Mouse (Mus musculus) limb, embryonic 11.5 days (tissue): Measurements from ENCODE around the gene Igfn1. TPM values are rescaled to one million over a fixed set of nuclear protein-coding genes. Genes with fewer than 3 reads are reported as not detected.

Source experiments
- ATAC-seq: fragments of 200-750 bp; cut with Nextera tagmentation; 2 replicates; pipeline ENCODE4 v1.8.0; 2017; ENCODE audit warnings: low read depth; ENCODE audit not compliant: insufficient number of reproducible peaks, low FRiP score, low TSS enrichment
- DNase-seq: peaks from one replicate; pipeline ENCODE4 v3.0.0-alpha.2; 2015; ENCODE audit warnings: low spot score
- H3K27ac ChIP-seq: fragments of 300-500 bp; sonication (generic); replicated peaks from 2 replicates; pipeline ENCODE4 v1.5.1; 2014; ENCODE audit warnings: low read depth, mild to moderate bottlenecking, low read length
- H3K27me3 ChIP-seq: fragments of 300-500 bp; sonication (generic); 2 replicates; pipeline ENCODE4 v1.6.1; 2014; ENCODE audit warnings: mild to moderate bottlenecking, low read length, mixed read lengths; ENCODE audit not compliant: control insufficient read depth, insufficient read depth
- H3K36me3 ChIP-seq: fragments of 300-500 bp; sonication (generic); 2 replicates; pipeline ENCODE4 v1.6.1; 2014; ENCODE audit warnings: mild to moderate bottlenecking, low read length, moderate library complexity, mixed read lengths; ENCODE audit not compliant: control insufficient read depth, insufficient read depth
- H3K4me1 ChIP-seq: fragments of 300-500 bp; sonication (generic); 2 replicates; pipeline ENCODE4 v1.6.1; 2014; ENCODE audit warnings: low read length, mixed read lengths; ENCODE audit not compliant: control insufficient read depth, insufficient read depth
- H3K4me2 ChIP-seq: fragments of 300-500 bp; sonication (generic); 2 replicates; pipeline ENCODE4 v1.6.1; 2014; ENCODE audit warnings: low read depth, mild to moderate bottlenecking, moderate library complexity; ENCODE audit not compliant: severe bottlenecking
- H3K4me3 ChIP-seq: fragments of 300-500 bp; sonication (generic); 2 replicates; pipeline ENCODE4 v1.5.1; 2014; ENCODE audit warnings: low read depth, low read length
- H3K9ac ChIP-seq: fragments of 300-500 bp; sonication (generic); 2 replicates; pipeline ENCODE4 v1.6.1; 2014; ENCODE audit warnings: mild to moderate bottlenecking, low read length
- H3K9me3 ChIP-seq: fragments of 300-500 bp; sonication (generic); 2 replicates; pipeline ENCODE4 v1.6.1; 2016; ENCODE audit warnings: low read length; ENCODE audit not compliant: control insufficient read depth
- WGBS: fragments of 180-500 bp; shearing (Covaris S2); extraction: QIAGEN DNeasy Blood & Tissue Kit; methylation state at CpG from one replicate; pipeline ENCODE4 v1.1.7; 2014; 5-methylcytosine and 5-hydroxymethylcytosine counted together
- polyA plus RNA-seq: library from polyadenylated mRNA; unstranded; fragments of >200 nt; fragmentation: Nextera tagmentation; extraction: Ambion mirVana; gene quantifications from 2 replicates; pipeline ENCODE4 v1.2.1, GENCODE M21; 2014

Gene Igfn1
- polyA plus RNA-seq, 1 experiment from 2014 or later = 0.13 TPM

DNA sequence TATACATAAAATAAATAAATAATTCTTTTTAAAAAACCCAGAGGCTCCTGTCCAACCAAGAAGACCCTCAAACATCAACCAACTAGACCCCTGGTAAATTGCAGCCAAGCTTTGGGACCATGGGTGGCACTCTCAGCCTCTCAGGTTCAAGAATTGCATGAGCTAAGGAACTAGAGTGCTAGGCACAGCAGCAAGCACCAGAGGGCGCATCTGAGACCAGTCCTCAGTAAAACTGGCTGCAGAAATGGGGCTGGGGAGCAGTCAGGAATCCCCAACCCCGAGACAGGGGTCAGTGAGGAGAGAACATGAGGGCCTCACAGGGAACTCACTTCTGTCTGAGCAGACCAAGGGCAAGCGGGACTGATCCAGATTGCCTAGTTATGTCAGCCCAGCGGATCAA, 39.6 kb upstream of the Igfn1 start:
- DNase-seq = peak; percentile 77
- H3K9me3 ChIP-seq = no peaks in the 10 kb centered on the region
- WGBS = 17% methylated on average over 4 of the region's 4 CpGs
- H3K4me2 ChIP-seq = no peak overlapping the region
- H3K4me1 ChIP-seq = peaks cover 10% of the 10 kb centered on the region; the same call in 1 of the 2 replicates
- H3K27me3 ChIP-seq = peaks cover 18% of the 10 kb centered on the region
- no peak for ATAC-seq
- no peaks in the 10 kb centered on the region for H3K36me3 ChIP-seq
- H3K4me3 ChIP-seq = no peak overlapping the region
- no peak overlapping the region for H3K27ac ChIP-seq
- no peak overlapping the region for H3K9ac ChIP-seq

DNA sequence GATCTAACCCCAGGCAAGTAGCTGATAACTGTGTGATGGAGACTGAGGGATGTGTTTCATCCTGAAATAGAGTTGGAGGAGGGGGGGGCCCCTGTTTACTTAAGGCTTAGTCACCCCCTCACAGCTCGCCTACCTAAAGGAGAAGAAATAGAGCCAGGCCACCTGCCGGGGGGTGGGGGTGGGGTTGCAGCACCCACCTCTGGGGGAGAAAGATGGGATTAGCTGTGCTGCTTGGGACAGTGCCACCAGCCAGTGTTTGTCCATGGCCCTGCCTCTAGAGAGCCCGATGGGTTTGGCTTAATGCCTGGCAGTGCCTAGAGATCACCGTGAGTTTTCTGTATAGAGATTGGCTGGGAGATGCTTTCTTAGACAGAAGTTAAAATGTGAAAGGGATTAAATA, 34.7 kb upstream of the Igfn1 start:
- DNase-seq (no peak), ATAC-seq (no peak)
- Histone ChIP-seq H3K4me1 (0 out of 2 replicates have a peak, but pooled peaks cover 12% of the 10 kb centered on the region), H3K36me3 (peaks cover 1% of the 10 kb centered on the region; the same call in 1 of the 2 replicates), H3K27ac (no peak overlapping the region), H3K9me3 (no peaks in the 10 kb centered on the region), H3K4me2 (peak overlapping the region; percentile 10; the same call in 1 of the 2 replicates), H3K9ac (no peak overlapping the region), H3K4me3 (no peak overlapping the region), H3K27me3 (0 out of 2 replicates have a peak, but pooled peaks cover 4% of the 10 kb centered on the region)
- 39% methylated on average over 4 of the region's 4 CpGs for WGBS

DNA sequence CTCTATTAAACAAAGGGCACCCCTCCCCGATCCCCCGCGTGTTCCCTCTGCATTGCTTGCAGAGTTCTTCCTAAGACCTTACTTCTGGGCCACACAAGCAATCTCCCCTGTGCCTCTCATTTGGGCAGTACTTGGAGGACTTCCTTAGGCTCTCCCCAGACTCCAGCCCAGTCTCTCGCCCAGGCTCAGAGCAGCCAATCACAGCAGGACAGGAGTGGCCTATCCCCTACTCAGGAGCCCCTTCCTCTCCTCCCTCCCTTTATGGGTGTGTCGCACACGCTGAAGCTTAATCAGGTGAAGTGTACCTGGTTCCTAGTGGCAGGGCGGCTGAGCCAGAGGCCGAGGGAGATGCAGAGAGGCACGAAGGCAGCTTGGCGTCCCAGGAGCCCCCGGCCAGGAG, 34.3 kb upstream of the Igfn1 start:
- DNase-seq (peak; percentile 36), ATAC-seq (no peak; the same call in 1 of the 2 replicates)
- no peaks in the 10 kb centered on the region for H3K9me3 ChIP-seq
- H3K4me1 ChIP-seq = 0 out of 2 replicates have a peak, but pooled peaks cover 12% of the 10 kb centered on the region
- no peak overlapping the region for H3K9ac ChIP-seq
- H3K27ac ChIP-seq = no peak overlapping the region
- 10% methylated on average over 11 of the region's 11 CpGs for WGBS
- H3K4me3 ChIP-seq = no peak overlapping the region
- H3K4me2 ChIP-seq = peak overlapping the region; percentile 10; the same call in 1 of the 2 replicates
- H3K27me3 ChIP-seq = 0 out of 2 replicates have a peak, but pooled peaks cover 4% of the 10 kb centered on the region
- peaks cover 2% of the 10 kb centered on the region; the same call in 1 of the 2 replicates for H3K36me3 ChIP-seq

DNA sequence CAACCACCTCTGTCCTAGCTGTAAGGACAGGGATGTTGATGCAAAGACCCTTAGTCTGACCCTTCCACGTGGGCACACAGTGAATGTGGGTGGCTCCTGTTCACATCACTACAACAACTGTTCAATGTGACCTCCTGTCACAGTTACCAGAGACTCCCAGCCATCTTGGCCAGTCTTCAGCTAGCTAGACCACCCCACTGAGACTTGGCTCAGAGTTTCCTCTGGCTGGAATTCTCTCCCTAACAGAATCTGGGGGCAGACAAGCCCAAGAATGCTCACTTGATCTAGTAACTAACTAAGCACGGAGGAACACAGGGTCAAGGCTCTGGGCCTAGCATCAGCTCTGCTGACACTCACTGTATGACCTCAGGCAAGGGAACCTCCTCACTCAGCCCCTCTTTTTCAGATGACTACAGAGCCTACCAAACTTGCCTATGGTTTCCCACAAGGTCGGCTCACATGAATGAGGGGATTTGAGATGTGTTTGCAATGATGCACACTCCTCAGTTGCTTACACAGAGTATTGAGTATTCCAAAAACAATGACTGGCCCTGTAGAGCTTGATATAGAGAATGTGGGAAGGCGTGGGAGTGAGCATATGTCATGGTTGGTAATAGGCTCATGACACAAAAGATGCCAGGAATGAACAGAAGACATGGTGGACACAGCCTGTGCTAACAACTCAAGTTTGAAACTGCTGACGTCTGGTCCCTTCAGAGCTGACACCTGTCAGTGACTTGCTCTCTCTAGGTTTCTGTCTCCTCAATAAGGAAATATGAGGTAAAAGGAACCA, 32.8 kb upstream of the Igfn1 start:
- H3K4me3 ChIP-seq = no peak overlapping the region
- DNase-seq = no peak
- no peak overlapping the region for H3K4me2 ChIP-seq
- H3K9ac ChIP-seq = no peak overlapping the region
- 0 out of 2 replicates have a peak, but pooled peaks cover 12% of the 10 kb centered on the region for H3K4me1 ChIP-seq
- H3K27ac ChIP-seq = no peak overlapping the region
- no peaks in the 10 kb centered on the region for H3K9me3 ChIP-seq
- WGBS = 81% methylated on average over 5 of the region's 5 CpGs
- 0 out of 2 replicates have a peak, but pooled peaks cover 4% of the 10 kb centered on the region for H3K27me3 ChIP-seq
- H3K36me3 ChIP-seq = peaks cover 12% of the 10 kb centered on the region
- ATAC-seq = no peak

DNA sequence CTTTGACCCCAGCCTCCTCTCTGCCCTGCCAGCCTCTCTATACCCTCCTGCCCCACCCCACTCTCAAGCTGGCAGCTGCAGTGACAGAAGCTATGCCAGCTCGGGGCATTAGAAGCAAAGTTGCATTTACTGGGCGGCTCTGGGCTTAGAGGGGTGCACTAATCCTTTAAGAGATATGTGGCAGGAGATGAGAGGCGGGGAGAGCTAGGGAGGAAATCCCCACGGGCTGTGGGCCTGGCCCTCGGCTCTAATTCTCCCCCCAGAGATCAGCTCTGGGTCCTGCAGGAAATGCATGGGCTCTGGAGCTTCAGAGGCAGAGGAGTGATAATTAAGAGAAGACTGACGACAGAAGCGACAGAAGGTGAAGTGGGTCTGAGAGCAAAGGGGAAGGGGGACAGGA, 26.8 kb upstream of the Igfn1 start:
- no peak overlapping the region for H3K27ac ChIP-seq
- DNase-seq (no peak), ATAC-seq (no peak)
- H3K9ac ChIP-seq = no peak overlapping the region
- H3K4me3 ChIP-seq = no peak overlapping the region
- H3K36me3 ChIP-seq = peaks cover 25% of the 10 kb centered on the region
- WGBS = 50% methylated on average over 7 of the region's 7 CpGs
- peaks cover 17% of the 10 kb centered on the region for H3K4me1 ChIP-seq
- H3K27me3 ChIP-seq = no peaks in the 10 kb centered on the region
- no peak overlapping the region for H3K4me2 ChIP-seq
- H3K9me3 ChIP-seq = no peaks in the 10 kb centered on the region

DNA sequence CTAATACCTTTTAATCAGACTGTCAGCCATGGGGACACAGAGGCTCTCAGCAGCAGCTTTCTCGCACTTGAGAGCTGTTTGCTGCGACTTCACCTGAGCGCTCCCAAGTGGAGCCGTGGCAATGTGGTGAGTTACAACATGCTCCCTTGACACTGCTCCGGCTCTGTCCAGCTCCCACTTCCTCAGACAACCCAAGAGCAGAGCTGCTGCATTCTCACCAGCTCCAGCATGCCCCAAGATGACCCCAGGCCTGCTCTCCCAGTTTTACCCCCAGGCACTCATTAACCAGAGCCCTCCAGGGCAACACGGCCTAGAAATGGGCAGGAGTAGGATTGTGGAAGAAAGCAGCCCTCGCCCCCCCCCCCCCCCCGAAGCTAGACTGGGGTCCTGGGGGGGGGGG, 25.6 kb upstream of the Igfn1 start:
- no peaks in the 10 kb centered on the region for H3K9me3 ChIP-seq
- no peak overlapping the region for H3K27ac ChIP-seq
- 74% methylated on average over 8 of the region's 8 CpGs for WGBS
- no peak for ATAC-seq
- no peak overlapping the region for H3K4me3 ChIP-seq
- H3K4me1 ChIP-seq = peaks cover 17% of the 10 kb centered on the region
- H3K4me2 ChIP-seq = no peak overlapping the region
- no peaks in the 10 kb centered on the region for H3K27me3 ChIP-seq
- no peak overlapping the region for H3K9ac ChIP-seq
- H3K36me3 ChIP-seq = peaks cover 35% of the 10 kb centered on the region
- no peak for DNase-seq

DNA sequence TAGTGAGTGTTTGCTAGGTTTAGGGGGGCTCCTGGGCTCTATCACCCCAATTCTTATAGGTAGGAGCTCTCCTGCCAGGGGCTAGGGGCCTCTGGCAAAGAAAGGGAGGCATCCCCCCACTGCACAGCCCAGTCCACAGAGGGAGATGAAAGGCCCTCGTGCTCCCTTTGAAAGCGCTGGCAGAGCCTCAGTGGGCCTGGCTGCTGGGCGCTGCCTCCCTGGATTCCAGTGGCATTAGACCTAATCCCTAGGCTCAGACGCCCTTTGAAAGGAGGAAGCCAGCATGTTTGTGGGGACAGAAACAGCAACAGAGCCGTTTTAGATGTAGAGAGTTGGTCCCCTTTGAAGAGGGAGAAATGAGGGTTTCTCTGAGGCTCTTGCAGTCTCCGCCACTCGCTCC, 24.1 kb upstream of the Igfn1 start:
- peak overlapping the region; percentile 36; the same call in 1 of the 2 replicates for H3K27ac ChIP-seq
- no peak overlapping the region for H3K4me3 ChIP-seq
- peaks cover 17% of the 10 kb centered on the region for H3K4me1 ChIP-seq
- peaks cover 35% of the 10 kb centered on the region for H3K36me3 ChIP-seq
- no peak overlapping the region for H3K4me2 ChIP-seq
- DNase-seq (peak; percentile 27), ATAC-seq (no peak)
- WGBS = 44% methylated on average over 7 of the region's 7 CpGs
- 0 out of 2 replicates have a peak overlapping the region, but pooled peaks have one; percentile 27 for H3K9ac ChIP-seq
- no peaks in the 10 kb centered on the region for H3K27me3 ChIP-seq
- no peaks in the 10 kb centered on the region for H3K9me3 ChIP-seq

DNA sequence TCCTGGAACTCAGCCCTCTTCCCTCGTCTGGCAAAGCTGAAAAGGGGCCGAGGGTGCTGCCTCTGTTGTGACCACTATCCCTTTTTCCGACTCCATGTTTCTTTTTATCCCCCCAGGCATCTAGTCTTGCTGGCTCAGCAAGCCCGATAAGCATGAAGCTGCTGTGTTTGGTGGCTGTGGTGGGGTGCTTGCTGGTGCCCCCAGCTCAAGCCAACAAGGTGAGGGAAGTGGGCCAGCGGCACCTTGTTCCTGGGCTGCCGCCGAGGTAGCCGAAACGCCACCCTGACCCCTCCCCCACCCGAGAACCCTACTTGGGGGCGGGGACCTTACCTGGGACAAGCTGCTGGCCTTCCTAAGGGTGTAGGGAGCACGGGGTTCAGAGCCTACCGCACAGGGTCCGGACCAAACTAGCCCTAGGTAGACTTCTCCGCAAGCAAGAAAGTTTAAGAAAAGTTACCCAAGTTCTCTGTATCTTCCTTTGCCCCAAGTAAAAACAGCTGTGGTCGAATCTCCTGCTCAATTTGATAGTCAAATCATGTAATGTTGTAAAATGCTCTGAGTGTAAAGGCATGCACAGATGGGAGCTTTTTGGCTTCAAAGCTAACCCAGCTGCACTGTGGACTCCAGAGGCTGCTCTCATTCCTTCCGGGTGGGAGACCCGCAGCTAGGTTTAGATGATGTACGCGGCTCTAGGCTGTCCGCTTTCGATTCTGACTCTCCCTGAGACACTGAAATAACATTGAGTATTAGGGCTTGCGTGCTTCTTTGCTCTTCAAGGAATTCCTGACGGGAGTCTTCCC, 12.4 kb upstream of the Igfn1 start:
- WGBS = 8% methylated on average over 24 of the region's 24 CpGs
- peaks cover 3% of the 10 kb centered on the region; the same call in 1 of the 2 replicates for H3K36me3 ChIP-seq
- DNase-seq (peak; percentile 73), ATAC-seq (peak; percentile 44)
- H3K27me3 ChIP-seq = no peaks in the 10 kb centered on the region
- 0 out of 2 replicates have a peak, but pooled peaks cover 2% of the 10 kb centered on the region for H3K4me1 ChIP-seq
- peak overlapping the region; percentile 81 for H3K9ac ChIP-seq
- H3K9me3 ChIP-seq = no peaks in the 10 kb centered on the region
- peak overlapping the region; percentile 72 for H3K4me3 ChIP-seq
- 0 out of 2 replicates have a peak overlapping the region, but pooled peaks have one; percentile 15 for H3K27ac ChIP-seq
- peak overlapping the region; percentile 74 for H3K4me2 ChIP-seq
